Mouse (Mus musculus) left cerebral cortex, adult 18-20 months (tissue): Measurements from ENCODE around the gene Brix1. TPM values are rescaled to one million over a fixed set of nuclear protein-coding genes. Genes with fewer than 3 reads are reported as not detected.
A peak's percentile ranks its signal among the peaks of the same experiment; 100 is the strongest.
"Not testable (repeated sequence)": the region's sequence is repeated elsewhere in the genome, so short reads cannot be mapped to it uniquely, and the experiment has no call there.

Source experiments
- DNase-seq, 2 experiments: peaks; one replicate each; pipeline ENCODE4 v3.0.0; 2021 to 2022; ENCODE audit warnings: low spot score in 2 of 2, mixed read lengths in 1 of 2
- long read RNA-seq, 2 experiments: library from polyadenylated mRNA; stranded (forward); transcript quantifications; one replicate each; pipeline ENCODE4 v2.0.0; 2021
- total RNA-seq, 2 experiments: library from RNA; stranded (reverse); gene quantifications; 2 replicates each; pipeline ENCODE4 v1.2.3; 2021

Brix1 gene
- 10 to 100 TPM; 21.8 to 25.1 TPM for total RNA-seq
- long read RNA-seq, experiment 1, transcript Brix1-201 (10 exons, 2,664 nt): major isoform, 65 of 69 reads
- long read RNA-seq, experiment 1, partial matches to known transcripts: 2 of 69 reads
- long read RNA-seq, experiment 1, other reads (novel, unspliced or antisense): 2 of 69 reads
- long read RNA-seq, experiment 2, transcript Brix1-201 (10 exons, 2,664 nt): major isoform, 50 of 55 reads
- long read RNA-seq, experiment 2, partial matches to known transcripts: 3 of 55 reads
- long read RNA-seq, experiment 2, other reads (novel, unspliced or antisense): 2 of 55 reads

GRCm38 (mm10) chr15:10485484-10486364 lies at the start of gene Brix1, which contains the start of gene Rad1:
TSS of gene Brix1 (minus strand) at chr15:10485947.
TSS of gene Rad1 (plus strand) at chr15:10486018.
- peak; percentile 95 to 96 for DNase-seq

GRCm38 (mm10) chr15:10534591-10534990 lies 48.8 kb upstream of the Brix1 start:
- no peak for DNase-seq

- DNase-seq: not testable (repeated sequence)
These were observed 47.6 kb upstream of the Brix1 start for GRCm38 (mm10) chr15:10533361-10533760.

- DNase-seq: no peak
These were observed 45.6 kb upstream of the Brix1 start for GRCm38 (mm10) chr15:10531352-10531751.

- no peak for DNase-seq
These were observed 40.1 kb upstream of the Brix1 start for GRCm38 (mm10) chr15:10525896-10526295.

- DNase-seq: no peak
These were observed 29.4 kb upstream of the Brix1 start for GRCm38 (mm10) chr15:10515166-10515565.

- no peak for DNase-seq
These were observed 20.4 kb upstream of the Brix1 start for GRCm38 (mm10) chr15:10506099-10506498.

- DNase-seq: peak; percentile 50 to 57
These were observed 15.3 kb upstream of the Brix1 start for GRCm38 (mm10) chr15:10500838-10501719.

GRCm38 (mm10) chr15:10500035-10500434 lies 14.3 kb upstream of the Brix1 start:
- DNase-seq: no peak

- DNase-seq: no peak
These were observed 13.8 kb upstream of the Brix1 start for GRCm38 (mm10) chr15:10499593-10499992.

GRCm38 (mm10) chr15:10496696-10497095 lies 10.9 kb upstream of the Brix1 start:
- DNase-seq: not testable (repeated sequence)

GRCm38 (mm10) chr15:10495944-10496343 lies 10.2 kb upstream of the Brix1 start:
- no peak for DNase-seq

GRCm38 (mm10) chr15:10490101-10490500 lies 4.4 kb upstream of the Brix1 start:
- peak in 1 of 2 experiments; percentile 20 for DNase-seq

GRCm38 (mm10) chr15:10487246-10487645 lies 1.5 kb upstream of the Brix1 start:
- DNase-seq: no peak

- DNase-seq: no peak
These were observed 655 bp upstream of the Brix1 start for GRCm38 (mm10) chr15:10486365-10486839.

GRCm38 (mm10) chr15:10470941-10471340 lies 14.8 kb downstream of the Brix1 start:
- no peak for DNase-seq

- peak; percentile 71 to 83 for DNase-seq
These were observed 15.5 kb downstream of the Brix1 start, which contains the start of gene Dnajc21 for GRCm38 (mm10) chr15:10470151-10470831. TSS of gene Dnajc21 (minus strand) at chr15:10470516.

- DNase-seq: peak; percentile 15 to 36
These were observed 16.1 kb downstream of the Brix1 start for GRCm38 (mm10) chr15:10469641-10470150.

- DNase-seq: no peak
These were observed 17.0 kb downstream of the Brix1 start for GRCm38 (mm10) chr15:10468761-10469160.

GRCm38 (mm10) chr15:10464678-10465077 lies 21.1 kb downstream of the Brix1 start:
- DNase-seq: no peak
